Mouse (Mus musculus) bone marrow macrophage, adult 2 months (primary cell): Measurements from ENCODE around the gene Txlna.

Experiments used
- CTCF ChIP-seq: IDR thresholded peaks from 2 replicates; pipeline ENCODE4 v1.5.1; 2012; ENCODE audit warnings: low read depth, mild to moderate bottlenecking, low read length, moderate library complexity
- POLR2A ChIP-seq: IDR thresholded peaks from 2 replicates; pipeline ENCODE4 v1.6.1; 2012; ENCODE audit warnings: mild to moderate bottlenecking, low read depth, low read length, borderline replicate concordance

GRCm38 (mm10) chr4:129622803-129623535 lies 17.9 kb downstream of the Txlna start:
- no peak for TF ChIP-seq POLR2A
- TF ChIP-seq CTCF, result no peak
